Mouse (Mus musculus): ENCODE results near the gene Zfp988. TPM values are rescaled to one million over a fixed set of nuclear protein-coding genes. Genes with fewer than 3 reads are reported as not detected.
"Not testable (repeated sequence)": the region's sequence is repeated elsewhere in the genome, so short reads cannot be mapped to it uniquely, and the experiment has no call there.

Zfp988 gene
- polyA plus RNA-seq (2014; fragmentation: Nextera tagmentation; extraction: Ambion mirVana) = 0.43 and 0.55 TPM in 2 replicates

GRCm38 (mm10) chr4:147305436-147305835, at the start of gene Zfp988:
Gene Zfp988 (plus strand): TSS chr4:147305674.
- not testable (repeated sequence) for H3K27me3 ChIP-seq (replicated peaks; ENCODE audit: control insufficient read depth, insufficient read depth, low read length); H3K27ac ChIP-seq (ENCODE audit: low read depth); H3K9me3 ChIP-seq (ENCODE audit: control insufficient read depth, low read length); H3K4me2 ChIP-seq (ENCODE audit: low read length); H3K9ac ChIP-seq (ENCODE audit: low read length); H3K4me3 ChIP-seq (ENCODE audit: low read depth, low read length); ATAC-seq (replicated peaks; ENCODE audit: low FRiP score, low TSS enrichment, low read depth); H3K4me1 ChIP-seq (replicated peaks; ENCODE audit: control insufficient read depth, insufficient read depth, low read length); DNase-seq (ENCODE audit: low spot score); H3K36me3 ChIP-seq (ENCODE audit: control insufficient read depth, insufficient read depth, low read length)
- WGBS = 90% methylated on average over 6 of the region's 6 CpGs

GRCm38 (mm10) chr4:147262708-147263107, 42.8 kb upstream of the Zfp988 start:
- H3K27me3 ChIP-seq (replicated peaks; ENCODE audit: control insufficient read depth, insufficient read depth, low read length); H3K4me1 ChIP-seq (replicated peaks; ENCODE audit: control insufficient read depth, insufficient read depth, low read length); DNase-seq (ENCODE audit: low spot score); H3K4me2 ChIP-seq (ENCODE audit: low read length); H3K4me3 ChIP-seq (ENCODE audit: low read depth, low read length); H3K27ac ChIP-seq (ENCODE audit: low read depth); H3K36me3 ChIP-seq (ENCODE audit: control insufficient read depth, insufficient read depth, low read length); H3K9ac ChIP-seq (ENCODE audit: low read length); ATAC-seq (replicated peaks; ENCODE audit: low FRiP score, low TSS enrichment, low read depth); H3K9me3 ChIP-seq (ENCODE audit: control insufficient read depth, low read length): not testable (repeated sequence)
- WGBS = 89% methylated on average over 2 of the region's 3 CpGs

DNA sequence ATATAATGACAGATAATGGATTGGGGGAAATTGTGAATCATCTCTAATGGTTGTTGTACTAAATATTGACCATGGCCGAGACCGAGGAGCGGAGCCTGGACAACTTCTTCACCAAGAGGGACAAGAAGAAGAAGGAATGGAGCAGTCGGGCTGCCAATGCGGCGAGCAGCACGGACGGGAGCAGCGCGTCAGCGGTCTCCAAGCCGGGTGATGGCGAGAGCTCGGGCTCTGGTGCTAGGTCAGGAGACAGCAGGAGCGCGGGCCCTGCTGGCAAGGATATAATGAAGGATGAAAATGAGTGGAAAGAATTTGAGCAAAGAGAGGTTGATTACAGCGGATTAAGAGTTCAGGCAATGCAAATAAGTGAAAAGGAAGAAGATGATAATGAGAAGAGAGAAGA, 38.2 kb upstream of the Zfp988 start:
- H3K4me2 ChIP-seq (ENCODE audit: low read length); H3K27ac ChIP-seq (ENCODE audit: low read depth); H3K9ac ChIP-seq (ENCODE audit: low read length); H3K4me1 ChIP-seq (replicated peaks; ENCODE audit: control insufficient read depth, insufficient read depth, low read length); H3K4me3 ChIP-seq (ENCODE audit: low read depth, low read length); DNase-seq (ENCODE audit: low spot score); H3K27me3 ChIP-seq (replicated peaks; ENCODE audit: control insufficient read depth, insufficient read depth, low read length); H3K36me3 ChIP-seq (ENCODE audit: control insufficient read depth, insufficient read depth, low read length): not testable (repeated sequence)
- ATAC-seq (replicated peaks; ENCODE audit: low FRiP score, low TSS enrichment, low read depth) = 0 out of 2 replicates have a peak, but pooled peaks have one; percentile 55
- 92% methylated on average over 16 of the region's 17 CpGs for WGBS
- H3K9me3 ChIP-seq (ENCODE audit: control insufficient read depth, low read length) = peaks cover 16% of the 10 kb centered on the region

DNA sequence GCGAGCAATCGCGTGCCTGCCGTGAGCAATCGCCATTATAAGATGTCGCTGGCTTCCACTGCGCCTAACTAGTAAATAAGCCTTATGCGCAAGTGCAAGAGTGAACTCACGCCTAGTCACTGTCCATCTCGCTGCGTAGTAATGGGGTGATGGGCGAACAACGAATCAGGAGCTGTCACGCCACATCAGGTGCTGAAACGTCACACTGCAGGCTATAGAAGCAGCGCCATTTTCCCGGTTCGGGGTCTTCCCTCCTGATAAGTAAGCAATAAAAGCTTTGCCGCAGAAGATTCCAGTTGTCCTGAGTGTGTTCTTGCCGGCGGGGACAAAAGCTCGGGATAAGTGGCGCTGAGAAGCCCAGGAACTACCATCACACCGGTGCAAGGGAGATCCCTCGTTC, 36.7 kb upstream of the Zfp988 start:
- not testable (repeated sequence) for ATAC-seq (replicated peaks; ENCODE audit: low FRiP score, low TSS enrichment, low read depth); H3K4me1 ChIP-seq (replicated peaks; ENCODE audit: control insufficient read depth, insufficient read depth, low read length); H3K27me3 ChIP-seq (replicated peaks; ENCODE audit: control insufficient read depth, insufficient read depth, low read length); H3K9ac ChIP-seq (ENCODE audit: low read length); H3K4me2 ChIP-seq (ENCODE audit: low read length); H3K36me3 ChIP-seq (ENCODE audit: control insufficient read depth, insufficient read depth, low read length); DNase-seq (ENCODE audit: low spot score); H3K27ac ChIP-seq (ENCODE audit: low read depth); H3K4me3 ChIP-seq (ENCODE audit: low read depth, low read length)
- peaks cover 16% of the 10 kb centered on the region for H3K9me3 ChIP-seq (ENCODE audit: control insufficient read depth, low read length)
- 90% methylated on average over 25 of the region's 25 CpGs for WGBS

- H3K4me1 ChIP-seq (replicated peaks; ENCODE audit: control insufficient read depth, insufficient read depth, low read length) = not testable (repeated sequence)
These were observed 35.4 kb upstream of the Zfp988 start for GRCm38 (mm10) chr4:147270026-147270425.

DNA sequence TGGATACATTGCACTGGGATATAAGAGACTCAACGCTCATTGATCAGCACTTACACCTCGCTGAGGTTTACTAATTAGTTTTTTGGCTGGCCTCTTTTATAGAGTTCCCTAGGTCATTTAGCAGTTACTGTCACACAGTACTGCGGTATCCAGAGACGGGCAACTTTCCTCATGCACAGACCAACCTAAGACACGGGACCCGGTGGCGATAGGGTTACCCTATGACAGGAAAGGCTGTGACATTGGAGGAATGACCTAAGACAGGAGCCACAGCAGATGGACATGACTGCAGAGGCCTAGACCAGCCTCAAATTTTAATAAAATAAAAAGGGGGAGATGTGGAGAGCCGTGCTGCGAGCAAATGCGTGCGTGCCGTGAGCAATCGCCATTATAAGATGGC, 33.9 kb upstream of the Zfp988 start:
- peaks cover 28% of the 10 kb centered on the region for H3K9me3 ChIP-seq (ENCODE audit: control insufficient read depth, low read length)
- not testable (repeated sequence) for H3K36me3 ChIP-seq (ENCODE audit: control insufficient read depth, insufficient read depth, low read length); H3K27me3 ChIP-seq (replicated peaks; ENCODE audit: control insufficient read depth, insufficient read depth, low read length); ATAC-seq (replicated peaks; ENCODE audit: low FRiP score, low TSS enrichment, low read depth); H3K27ac ChIP-seq (ENCODE audit: low read depth); H3K4me1 ChIP-seq (replicated peaks; ENCODE audit: control insufficient read depth, insufficient read depth, low read length); H3K4me2 ChIP-seq (ENCODE audit: low read length); H3K9ac ChIP-seq (ENCODE audit: low read length); H3K4me3 ChIP-seq (ENCODE audit: low read depth, low read length); DNase-seq (ENCODE audit: low spot score)
- WGBS = 92% methylated on average over 11 of the region's 13 CpGs

More at GRCm38 (mm10) chr4:147270026-147270425, 35.4 kb upstream of the Zfp988 start:
- not testable (repeated sequence) for DNase-seq (ENCODE audit: low spot score); H3K4me2 ChIP-seq (ENCODE audit: low read length); H3K27me3 ChIP-seq (replicated peaks; ENCODE audit: control insufficient read depth, insufficient read depth, low read length); H3K4me3 ChIP-seq (ENCODE audit: low read depth, low read length); H3K9ac ChIP-seq (ENCODE audit: low read length); ATAC-seq (replicated peaks; ENCODE audit: low FRiP score, low TSS enrichment, low read depth); H3K36me3 ChIP-seq (ENCODE audit: control insufficient read depth, insufficient read depth, low read length); H3K27ac ChIP-seq (ENCODE audit: low read depth)
- 89% methylated on average over 4 of the region's 4 CpGs for WGBS
- H3K9me3 ChIP-seq (ENCODE audit: control insufficient read depth, low read length) = peaks cover 20% of the 10 kb centered on the region

DNA sequence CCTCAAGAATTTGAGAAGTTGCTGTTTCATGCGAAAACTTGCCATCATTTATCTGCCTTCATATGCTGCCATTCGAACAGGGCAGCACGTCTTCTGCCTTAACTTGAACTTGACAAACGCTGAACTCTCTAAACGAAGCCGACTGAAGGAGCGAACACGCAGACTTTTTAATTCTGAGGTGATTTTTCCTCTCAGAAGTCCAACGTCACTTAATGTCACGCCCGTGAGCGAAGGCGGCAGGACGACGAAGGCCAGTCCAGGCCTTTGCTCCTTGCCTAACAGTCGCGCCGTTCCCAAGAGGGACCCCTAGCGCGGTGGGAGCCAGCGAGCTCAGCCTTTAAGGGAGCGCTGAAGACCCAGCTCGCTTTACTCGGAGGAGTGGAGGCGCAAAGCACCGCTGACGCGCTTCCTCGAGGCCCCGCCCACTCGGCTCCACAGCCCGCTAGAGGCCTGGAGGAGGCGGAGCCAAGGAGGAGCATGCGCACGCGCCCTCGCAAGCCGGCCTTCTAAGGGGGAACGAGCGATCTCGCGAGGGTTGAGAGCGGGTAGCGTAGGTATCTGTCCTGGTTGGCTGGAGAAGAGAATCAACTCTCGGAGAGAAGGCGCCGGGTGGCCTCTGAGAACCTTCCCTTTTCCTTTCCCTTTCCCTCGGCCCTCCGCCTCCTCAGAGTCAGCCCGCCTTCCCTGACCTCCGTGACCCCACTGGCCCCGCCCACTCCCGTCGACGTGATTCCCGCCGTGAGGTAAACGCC, 30.3 kb upstream of the Zfp988 start:
- H3K27ac ChIP-seq (ENCODE audit: low read depth); H3K9ac ChIP-seq (ENCODE audit: low read length); H3K4me1 ChIP-seq (replicated peaks; ENCODE audit: control insufficient read depth, insufficient read depth, low read length); H3K36me3 ChIP-seq (ENCODE audit: control insufficient read depth, insufficient read depth, low read length); H3K27me3 ChIP-seq (replicated peaks; ENCODE audit: control insufficient read depth, insufficient read depth, low read length): not testable (repeated sequence)
- DNase-seq (ENCODE audit: low spot score) = peak; percentile 52
- H3K4me2 ChIP-seq (ENCODE audit: low read length) = peak overlapping the region; percentile 38
- WGBS = 43% methylated on average over 49 of the region's 58 CpGs
- peak; percentile 75; the same call in 1 of the 2 replicates for ATAC-seq (replicated peaks; ENCODE audit: low FRiP score, low TSS enrichment, low read depth)
- 0 out of 2 replicates have a peak overlapping the region, but pooled peaks have one; percentile 1 for H3K4me3 ChIP-seq (ENCODE audit: low read depth, low read length)
- peaks cover 14% of the 10 kb centered on the region for H3K9me3 ChIP-seq (ENCODE audit: control insufficient read depth, low read length)

GRCm38 (mm10) chr4:147275773-147276140, 29.7 kb upstream of the Zfp988 start:
- DNase-seq (ENCODE audit: low spot score) = peak; percentile 47
- not testable (repeated sequence) for ATAC-seq (replicated peaks; ENCODE audit: low FRiP score, low TSS enrichment, low read depth); H3K4me3 ChIP-seq (ENCODE audit: low read depth, low read length); H3K27me3 ChIP-seq (replicated peaks; ENCODE audit: control insufficient read depth, insufficient read depth, low read length); H3K27ac ChIP-seq (ENCODE audit: low read depth); H3K36me3 ChIP-seq (ENCODE audit: control insufficient read depth, insufficient read depth, low read length); H3K9ac ChIP-seq (ENCODE audit: low read length); H3K4me1 ChIP-seq (replicated peaks; ENCODE audit: control insufficient read depth, insufficient read depth, low read length)
- Histone ChIP-seq H3K4me2 (ENCODE audit: low read length) (peak overlapping the region; percentile 38), H3K9me3 (ENCODE audit: control insufficient read depth, low read length) (peaks cover 13% of the 10 kb centered on the region)
- 31% methylated on average over 54 of the region's 54 CpGs for WGBS

- not testable (repeated sequence) for H3K4me2 ChIP-seq (ENCODE audit: low read length); H3K9ac ChIP-seq (ENCODE audit: low read length); ATAC-seq (replicated peaks; ENCODE audit: low FRiP score, low TSS enrichment, low read depth); H3K27ac ChIP-seq (ENCODE audit: low read depth); DNase-seq (ENCODE audit: low spot score); H3K4me1 ChIP-seq (replicated peaks; ENCODE audit: control insufficient read depth, insufficient read depth, low read length); H3K36me3 ChIP-seq (ENCODE audit: control insufficient read depth, insufficient read depth, low read length); H3K27me3 ChIP-seq (replicated peaks; ENCODE audit: control insufficient read depth, insufficient read depth, low read length); H3K4me3 ChIP-seq (ENCODE audit: low read depth, low read length); H3K9me3 ChIP-seq (ENCODE audit: control insufficient read depth, low read length)
- 82% methylated on average over 2 of the region's 2 CpGs for WGBS
These were observed 25.1 kb upstream of the Zfp988 start for GRCm38 (mm10) chr4:147280406-147280805.
